24 mouse cellular contexts compared by ENCODE assay signal in genomic region chr4:135620461-135620860, GRCm38 (mm10). TPM values are rescaled to one million over a fixed set of nuclear protein-coding genes. Genes with fewer than 3 reads are reported as not detected.
"Had no signal": no experiment of that assay in that cellular context is flagged by ENCODE, and none has a peak within 500 bp of the region (broad histone marks: within the 10 kb centered on the region; RNA-seq: fewer than 3 reads in every experiment).

No protein-coding gene starts in this region.

- H3K9me3 ChIP-seq: heart, embryonic 10.5 days; hindbrain, embryonic 12.5 days; intestine, embryonic 15.5 days; limb, embryonic 13.5 days; limb, embryonic 15.5 days; liver, embryonic 12.5 days had no signal

- H3K4me3 ChIP-seq: gastrocnemius, adult 2 months; heart, embryonic 10.5 days; heart, embryonic 12.5 days; hindbrain, embryonic 10.5 days; hindbrain, embryonic 12.5 days; intestine, embryonic 15.5 days; limb, embryonic 13.5 days; limb, embryonic 15.5 days; liver, embryonic 12.5 days had no signal

- DNase-seq: gastrocnemius, adult 2 months; gastrocnemius, postnatal 10 days; gastrocnemius, postnatal 25 days; heart, adult 18-20 months; heart, postnatal 10 days; heart, postnatal 4 days; kidney, adult 18-20 months; kidney, adult 8-10 months; kidney, postnatal 10 days; kidney, postnatal 25 days; layer of hippocampus, adult 9-11 months; layer of hippocampus, postnatal 36 days; left cerebral cortex, postnatal 4 days had no signal

- ATAC-seq: hindbrain, embryonic 16.5 days; inflammation-experienced regulatory T-cells, adult 6 months; intestine, embryonic 15.5 days; liver, embryonic 12.5 days had no signal

- H3K9ac ChIP-seq: heart, embryonic 12.5 days; hindbrain, embryonic 12.5 days; hindbrain, embryonic 14.5 days; intestine, embryonic 15.5 days; limb, embryonic 13.5 days; limb, embryonic 15.5 days; liver, embryonic 12.5 days had no signal

- H3K27me3 ChIP-seq: intestine, embryonic 15.5 days; limb, embryonic 15.5 days had no signal

- H3K27ac ChIP-seq: gastrocnemius, adult 2 months; heart, embryonic 10.5 days; hindbrain, embryonic 10.5 days; hindbrain, embryonic 12.5 days; hindbrain, embryonic 14.5 days; intestine, embryonic 15.5 days; limb, embryonic 13.5 days; limb, embryonic 15.5 days; liver, embryonic 12.5 days had no signal

- H3K4me2 ChIP-seq: heart, embryonic 12.5 days; hindbrain, embryonic 12.5 days; hindbrain, embryonic 14.5 days; intestine, embryonic 15.5 days; limb, embryonic 13.5 days; limb, embryonic 15.5 days; liver, embryonic 12.5 days had no signal

- H3K36me3 ChIP-seq: heart, embryonic 10.5 days; heart, embryonic 12.5 days; hindbrain, embryonic 10.5 days; hindbrain, embryonic 12.5 days; intestine, embryonic 15.5 days; limb, embryonic 13.5 days; limb, embryonic 15.5 days; liver, embryonic 12.5 days had no signal

RNA-seq across cellular contexts. Expression of gene Grhl3, which starts 47.0 kb away (rescaled TPM):
- polyA plus RNA-seq: inflammation-experienced regulatory T-cells, adult 6 months had no signal
